Mouse (Mus musculus): ENCODE data around the gene Olfr1393. TPM values are rescaled to one million over a fixed set of nuclear protein-coding genes. Genes with fewer than 3 reads are reported as not detected.
"Not testable (repeated sequence)": the region's sequence is repeated elsewhere in the genome, so short reads cannot be mapped to it uniquely, and the experiment has no call there.

The Olfr1393 gene
- polyA plus RNA-seq, 1 experiment from 2014 or later, result not detected

DNA sequence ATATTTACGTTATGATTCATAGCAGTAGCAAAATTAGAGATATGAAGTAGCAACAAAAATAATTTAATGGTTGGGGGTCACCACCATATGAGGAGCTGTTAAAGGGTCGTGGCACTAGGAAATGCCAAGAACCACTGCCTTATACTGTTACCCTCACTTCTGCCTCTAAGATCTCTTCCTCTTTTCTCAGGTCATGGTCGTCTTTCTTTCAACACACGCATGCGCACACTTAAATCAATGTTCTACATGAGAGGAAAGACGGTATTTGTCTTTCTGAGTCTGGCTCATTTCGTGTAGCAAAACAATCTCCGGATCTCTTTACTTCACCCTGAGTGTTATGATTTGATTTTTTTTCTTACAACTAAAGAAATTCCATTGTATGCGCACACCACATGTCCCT, 8.3 kb upstream of the Olfr1393 start:
- Histone ChIP-seq H3K4me3 (ENCODE audit: low read length) (no peak overlapping the region), H3K9me3 (ENCODE audit: control insufficient read depth, low read length) (no peaks in the 10 kb centered on the region), H3K36me3 (ENCODE audit: control insufficient read depth, insufficient read depth, low read length) (no peaks in the 10 kb centered on the region; the same call in 1 of the 2 replicates), H3K4me1 (ENCODE audit: control insufficient read depth, insufficient read depth, low read length) (no peaks in the 10 kb centered on the region), H3K4me2 (replicated peaks; ENCODE audit: low read depth, low read length) (no peak overlapping the region), H3K27me3 (ENCODE audit: control insufficient read depth, insufficient read depth, low read length) (no peaks in the 10 kb centered on the region), H3K27ac (ENCODE audit: low read depth, low read length) (no peak overlapping the region), H3K9ac (ENCODE audit: low read depth, low read length) (no peak overlapping the region)
- 91% methylated on average over 9 of the region's 9 CpGs for WGBS
- no peak for ATAC-seq (ENCODE audit: low FRiP score, low TSS enrichment)

DNA sequence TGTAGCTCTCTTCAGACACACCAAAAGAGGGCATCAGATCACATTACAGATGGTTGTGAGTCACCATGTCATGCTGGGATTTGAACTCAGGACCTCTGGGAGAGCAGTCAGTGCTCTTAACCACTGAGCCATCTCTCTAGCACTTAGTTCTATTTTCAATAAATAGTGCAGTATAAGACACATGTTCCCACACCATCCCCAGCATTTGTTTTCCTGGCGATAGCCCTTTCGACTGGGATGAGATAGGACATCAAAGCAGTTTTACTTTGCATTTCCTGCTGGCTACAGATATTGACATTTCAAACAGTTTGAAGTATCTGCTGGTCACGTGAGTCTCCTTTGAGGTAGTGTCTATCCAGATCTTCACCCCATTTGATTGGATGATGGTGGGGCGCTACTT, 7.7 kb upstream of the Olfr1393 start:
- Histone ChIP-seq H3K4me2 (replicated peaks; ENCODE audit: low read depth, low read length) (no peak overlapping the region), H3K9me3 (ENCODE audit: control insufficient read depth, low read length) (no peaks in the 10 kb centered on the region), H3K9ac (ENCODE audit: low read depth, low read length) (no peak overlapping the region), H3K4me1 (ENCODE audit: control insufficient read depth, insufficient read depth, low read length) (no peaks in the 10 kb centered on the region), H3K27me3 (ENCODE audit: control insufficient read depth, insufficient read depth, low read length) (no peaks in the 10 kb centered on the region), H3K4me3 (ENCODE audit: low read length) (no peak overlapping the region), H3K27ac (ENCODE audit: low read depth, low read length) (no peak overlapping the region), H3K36me3 (ENCODE audit: control insufficient read depth, insufficient read depth, low read length) (no peaks in the 10 kb centered on the region; the same call in 1 of the 2 replicates)
- ATAC-seq (ENCODE audit: low FRiP score, low TSS enrichment), result no peak
- WGBS, result 93% methylated on average over 4 of the region's 4 CpGs

DNA sequence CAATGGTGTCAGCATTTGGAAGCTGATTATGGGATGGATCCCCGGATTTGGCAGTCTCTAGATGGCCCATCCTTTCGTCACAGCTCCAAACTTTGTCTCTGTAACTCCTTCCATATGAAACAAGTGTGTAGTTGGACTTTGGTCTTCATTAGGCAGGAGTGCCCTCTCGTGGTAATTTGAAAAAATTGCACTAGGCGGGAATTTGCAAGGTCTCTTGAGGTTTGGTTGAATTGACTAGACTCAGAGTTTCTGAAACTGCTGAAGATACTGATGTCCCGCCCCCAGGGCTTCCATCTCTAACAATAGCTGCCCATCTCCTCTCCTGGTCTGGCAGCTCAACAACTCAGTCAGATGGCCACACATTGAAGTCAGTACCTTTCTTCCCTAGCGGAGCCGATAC, 6.8 kb upstream of the Olfr1393 start:
- Histone ChIP-seq H3K4me1 (ENCODE audit: control insufficient read depth, insufficient read depth, low read length) (no peaks in the 10 kb centered on the region), H3K9ac (ENCODE audit: low read depth, low read length) (no peak overlapping the region), H3K9me3 (ENCODE audit: control insufficient read depth, low read length) (no peaks in the 10 kb centered on the region), H3K4me3 (ENCODE audit: low read length) (no peak overlapping the region), H3K4me2 (replicated peaks; ENCODE audit: low read depth, low read length) (no peak overlapping the region), H3K36me3 (ENCODE audit: control insufficient read depth, insufficient read depth, low read length) (no peaks in the 10 kb centered on the region), H3K27ac (ENCODE audit: low read depth, low read length) (no peak overlapping the region), H3K27me3 (ENCODE audit: control insufficient read depth, insufficient read depth, low read length) (no peaks in the 10 kb centered on the region)
- peak; percentile 61 for ATAC-seq (ENCODE audit: low FRiP score, low TSS enrichment)
- 33% methylated on average over 7 of the region's 7 CpGs for WGBS

- Histone ChIP-seq H3K4me3 (ENCODE audit: low read length) (no peak overlapping the region), H3K36me3 (ENCODE audit: control insufficient read depth, insufficient read depth, low read length) (no peaks in the 10 kb centered on the region), H3K27me3 (ENCODE audit: control insufficient read depth, insufficient read depth, low read length) (no peaks in the 10 kb centered on the region), H3K9me3 (ENCODE audit: control insufficient read depth, low read length) (no peaks in the 10 kb centered on the region), H3K27ac (ENCODE audit: low read depth, low read length) (no peak overlapping the region), H3K4me1 (ENCODE audit: control insufficient read depth, insufficient read depth, low read length) (no peaks in the 10 kb centered on the region), H3K4me2 (replicated peaks; ENCODE audit: low read depth, low read length) (no peak overlapping the region), H3K9ac (ENCODE audit: low read depth, low read length) (no peak overlapping the region)
- WGBS, result 65% methylated on average over 11 of the region's 11 CpGs
- ATAC-seq (ENCODE audit: low FRiP score, low TSS enrichment), result no peak
These were observed 4.1 kb upstream of the Olfr1393 start for GRCm38 (mm10) chr11:49273834-49274519.

DNA sequence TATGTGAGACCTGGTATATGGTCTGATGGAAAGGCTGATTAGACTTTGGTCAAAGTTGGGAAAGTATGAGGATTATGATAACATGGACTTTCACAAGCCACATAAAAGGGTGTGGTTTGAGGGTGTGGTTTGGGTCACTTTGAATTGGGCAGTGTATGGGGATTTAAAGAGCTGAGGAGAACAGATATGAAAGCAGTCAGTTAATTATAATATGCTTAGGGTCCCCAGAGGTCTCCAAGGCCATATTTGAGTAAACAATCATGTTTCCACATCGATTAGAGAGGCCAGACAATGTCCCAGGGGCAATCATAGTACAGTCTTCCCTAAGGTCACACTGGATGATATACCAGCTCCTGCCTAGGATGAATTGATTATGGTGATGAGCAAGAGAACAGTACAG, 6.9 kb downstream of the Olfr1393 start, which contains the start of gene Olfr1392:
TSS of gene Olfr1392 (plus strand) at position 301 of the 400 bp plus-strand sequence.
- not testable (repeated sequence) for ATAC-seq (ENCODE audit: low FRiP score, low TSS enrichment); H3K27me3 ChIP-seq (ENCODE audit: control insufficient read depth, insufficient read depth, low read length); H3K4me2 ChIP-seq (replicated peaks; ENCODE audit: low read depth, low read length); H3K4me3 ChIP-seq (ENCODE audit: low read length); H3K9ac ChIP-seq (ENCODE audit: low read depth, low read length); H3K36me3 ChIP-seq (ENCODE audit: control insufficient read depth, insufficient read depth, low read length); H3K27ac ChIP-seq (ENCODE audit: low read depth, low read length); H3K9me3 ChIP-seq (ENCODE audit: control insufficient read depth, low read length); H3K4me1 ChIP-seq (ENCODE audit: control insufficient read depth, insufficient read depth, low read length)
- WGBS, result 53% methylated on average over 1 of the region's 1 CpGs

GRCm38 (mm10) chr11:49287251-49287650, 9.1 kb downstream of the Olfr1393 start:
- no peaks in the 10 kb centered on the region; the same call in 1 of the 2 replicates for H3K9me3 ChIP-seq (ENCODE audit: control insufficient read depth, low read length)
- H3K36me3 ChIP-seq (ENCODE audit: control insufficient read depth, insufficient read depth, low read length), result no peaks in the 10 kb centered on the region
- no peaks in the 10 kb centered on the region for H3K4me1 ChIP-seq (ENCODE audit: control insufficient read depth, insufficient read depth, low read length)
- no peaks in the 10 kb centered on the region for H3K27me3 ChIP-seq (ENCODE audit: control insufficient read depth, insufficient read depth, low read length)
- H3K4me2 ChIP-seq (replicated peaks; ENCODE audit: low read depth, low read length), result no peak overlapping the region
- H3K27ac ChIP-seq (ENCODE audit: low read depth, low read length), result no peak overlapping the region
- H3K4me3 ChIP-seq (ENCODE audit: low read length), result no peak overlapping the region
- H3K9ac ChIP-seq (ENCODE audit: low read depth, low read length), result no peak overlapping the region
- no peak for ATAC-seq (ENCODE audit: low FRiP score, low TSS enrichment)
- WGBS, result 66% methylated on average over 2 of the region's 2 CpGs

GRCm38 (mm10) chr11:49292777-49293176, 14.7 kb downstream of the Olfr1393 start:
- H3K4me1 ChIP-seq (ENCODE audit: control insufficient read depth, insufficient read depth, low read length), result no peaks in the 10 kb centered on the region
- H3K27me3 ChIP-seq (ENCODE audit: control insufficient read depth, insufficient read depth, low read length), result no peaks in the 10 kb centered on the region
- H3K9ac ChIP-seq (ENCODE audit: low read depth, low read length), result no peak overlapping the region
- WGBS, result 82% methylated on average over 3 of the region's 3 CpGs
- H3K4me2 ChIP-seq (replicated peaks; ENCODE audit: low read depth, low read length), result no peak overlapping the region
- no peaks in the 10 kb centered on the region for H3K36me3 ChIP-seq (ENCODE audit: control insufficient read depth, insufficient read depth, low read length)
- no peak overlapping the region for H3K27ac ChIP-seq (ENCODE audit: low read depth, low read length)
- no peak overlapping the region for H3K4me3 ChIP-seq (ENCODE audit: low read length)
- no peak for ATAC-seq (ENCODE audit: low FRiP score, low TSS enrichment)
- H3K9me3 ChIP-seq (ENCODE audit: control insufficient read depth, low read length), result no peaks in the 10 kb centered on the region

- Histone ChIP-seq H3K4me2 (replicated peaks; ENCODE audit: low read depth, low read length) (no peak within 1 kb of the TSS), H3K27ac (ENCODE audit: low read depth, low read length) (no peak within 1 kb of the TSS), H3K9ac (ENCODE audit: low read depth, low read length) (no peak within 1 kb of the TSS), H3K4me3 (ENCODE audit: low read length) (no peak within 1 kb of the TSS), H3K9me3 (ENCODE audit: control insufficient read depth, low read length) (no peaks in the 10 kb centered on the region), H3K4me1 (ENCODE audit: control insufficient read depth, insufficient read depth, low read length) (no peaks in the 10 kb centered on the region), H3K36me3 (ENCODE audit: control insufficient read depth, insufficient read depth, low read length) (no peaks in the 10 kb centered on the region), H3K27me3 (ENCODE audit: control insufficient read depth, insufficient read depth, low read length) (no peaks in the 10 kb centered on the region)
- ATAC-seq (ENCODE audit: low FRiP score, low TSS enrichment), result no peak
These were observed 26.3 kb downstream of the Olfr1393 start, which contains the start of gene Olfr10 for GRCm38 (mm10) chr11:49304441-49304840. Olfr10 (plus strand) TSS chr11:49304741.

DNA sequence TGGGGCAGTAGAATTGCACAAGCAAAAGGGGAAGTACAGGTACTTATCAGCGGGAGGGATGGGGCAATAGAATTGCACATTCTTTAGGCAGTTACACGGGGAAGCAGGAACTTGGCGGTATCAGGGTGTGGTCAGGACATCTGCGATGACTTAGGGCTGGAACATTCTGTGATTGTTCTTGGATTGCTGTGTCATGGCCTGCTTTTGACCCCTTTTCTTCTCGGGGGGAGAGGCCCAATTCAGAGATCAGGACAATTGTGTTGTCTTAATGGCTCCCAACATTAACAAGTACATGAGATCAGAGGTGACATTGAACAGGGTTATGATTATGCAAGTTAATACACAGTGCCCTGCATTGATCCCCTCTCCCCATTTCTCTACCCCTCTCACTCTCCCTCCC, 30.4 kb downstream of the Olfr1393 start:
- not testable (repeated sequence) for H3K9ac ChIP-seq (ENCODE audit: low read depth, low read length); H3K27ac ChIP-seq (ENCODE audit: low read depth, low read length); H3K27me3 ChIP-seq (ENCODE audit: control insufficient read depth, insufficient read depth, low read length); H3K4me2 ChIP-seq (replicated peaks; ENCODE audit: low read depth, low read length); H3K9me3 ChIP-seq (ENCODE audit: control insufficient read depth, low read length); H3K4me1 ChIP-seq (ENCODE audit: control insufficient read depth, insufficient read depth, low read length); H3K4me3 ChIP-seq (ENCODE audit: low read length); ATAC-seq (ENCODE audit: low FRiP score, low TSS enrichment); H3K36me3 ChIP-seq (ENCODE audit: control insufficient read depth, insufficient read depth, low read length)
- WGBS, result 83% methylated on average over 5 of the region's 5 CpGs

Data from kidney, embryonic 14.5 days (tissue).